Mouse (Mus musculus) frontal cortex, postnatal 10 days (tissue): Measurements from ENCODE around the gene Pcdh20.

Experiments used
- DNase-seq, 2 experiments: peaks; one replicate each; pipeline ENCODE4 v3.0.0; 2022; ENCODE audit warnings: low spot score in 2 of 2, mixed read lengths in 1 of 2

Gene Pcdh20

GRCm38 (mm10) chr14:88470495-88471434 is at the start of gene Pcdh20:
Gene Pcdh20, minus strand, starts transcription at chr14:88471396.
- peak in 1 of 2 experiments; percentile 49 for DNase-seq

DNA sequence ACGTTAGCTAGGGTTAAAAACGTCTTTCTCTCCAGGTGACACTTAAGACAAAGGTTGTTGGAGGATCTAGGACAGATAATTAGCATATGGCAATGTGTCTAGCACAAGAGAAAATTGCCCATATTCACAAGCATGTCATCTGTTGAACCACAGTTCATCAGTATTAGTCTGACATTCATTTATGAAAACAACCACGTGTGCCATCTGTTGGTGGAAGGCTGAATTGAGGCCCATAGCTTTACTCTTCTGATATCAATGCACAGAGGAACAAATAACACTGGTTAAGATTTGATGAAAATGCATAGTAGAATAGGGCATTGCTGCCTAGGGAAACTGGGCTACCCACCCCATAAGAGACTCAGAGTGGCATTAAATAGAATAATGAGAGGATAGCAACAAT is 8.7 kb upstream of the Pcdh20 start:
- no peak for DNase-seq

- no peak for DNase-seq
Observed at GRCm38 (mm10) chr14:88469956-88470355, 1.2 kb downstream of the Pcdh20 start.

GRCm38 (mm10) chr14:88469361-88469760 is 1.8 kb downstream of the Pcdh20 start:
- DNase-seq: peak in 1 of 2 experiments; percentile 27

- DNase-seq: no peak
Observed at GRCm38 (mm10) chr14:88466416-88466815, 4.8 kb downstream of the Pcdh20 start.

- DNase-seq: no peak
Observed at GRCm38 (mm10) chr14:88464356-88464755, 6.8 kb downstream of the Pcdh20 start.

DNA sequence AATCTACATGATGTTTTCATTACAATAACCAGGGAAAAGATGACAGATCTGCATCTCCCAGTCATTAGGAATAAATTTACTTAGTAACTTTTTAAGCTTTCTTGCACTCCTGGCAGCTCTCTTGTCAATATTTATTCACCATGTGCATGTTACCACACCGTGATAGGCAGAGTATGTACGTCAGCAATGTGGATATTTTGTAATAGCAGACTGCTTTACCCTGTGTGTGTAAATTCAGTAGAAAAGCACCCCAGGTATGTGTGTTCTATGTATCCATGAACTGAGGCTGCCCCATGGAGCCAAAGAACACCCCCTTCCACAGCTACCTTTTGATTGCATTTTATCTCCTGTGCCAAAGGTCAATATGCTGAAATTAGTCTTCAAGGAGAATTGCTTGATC is 7.8 kb downstream of the Pcdh20 start:
- DNase-seq: no peak

- no peak for DNase-seq
Observed at GRCm38 (mm10) chr14:88462944-88463343, 8.3 kb downstream of the Pcdh20 start.

- no peak for DNase-seq
Observed at GRCm38 (mm10) chr14:88460705-88461104, 10.5 kb downstream of the Pcdh20 start.

- no peak for DNase-seq
Observed at GRCm38 (mm10) chr14:88443304-88443703, 27.9 kb downstream of the Pcdh20 start.

DNA sequence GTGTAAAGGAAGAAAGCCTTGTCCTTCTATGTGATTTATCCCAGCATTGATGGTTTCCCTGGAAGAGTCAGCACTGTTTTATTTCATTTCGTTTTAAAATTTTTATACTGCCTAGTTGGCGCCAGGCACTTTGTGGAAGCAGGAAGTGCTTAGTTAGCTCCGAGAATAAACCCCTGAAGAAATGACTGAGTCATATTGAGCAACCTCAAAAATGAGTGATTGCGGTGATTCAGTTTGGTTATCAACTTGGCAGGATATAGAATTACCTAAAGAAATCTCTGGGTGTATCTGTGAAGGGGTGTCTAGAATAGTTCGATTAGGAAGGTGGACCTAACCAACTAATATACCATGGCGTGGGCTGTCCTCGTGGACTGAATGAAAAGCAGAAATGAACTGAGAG is 41.8 kb downstream of the Pcdh20 start:
- no peak for DNase-seq

DNA sequence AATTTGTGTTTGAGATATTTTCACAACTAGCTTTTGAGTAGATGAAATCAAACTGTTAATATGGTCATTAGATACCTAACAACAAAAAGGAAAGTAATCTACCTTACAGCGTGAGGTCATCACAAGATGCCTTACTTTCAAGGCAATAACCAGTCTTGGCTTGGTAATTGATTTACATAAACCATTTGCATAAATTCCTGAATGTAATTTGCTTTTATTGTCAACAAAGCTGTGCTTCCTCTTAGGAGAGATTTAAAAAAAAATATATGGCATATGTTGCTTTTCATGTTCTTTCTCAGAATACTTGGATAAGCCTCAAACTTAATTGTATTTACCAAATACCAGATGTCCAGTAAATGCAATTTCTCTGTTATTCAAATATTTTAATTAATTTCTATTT is 43.8 kb downstream of the Pcdh20 start:
- no peak for DNase-seq
